Mouse (Mus musculus): ENCODE data around the gene Coq4. TPM values are rescaled to one million over a fixed set of nuclear protein-coding genes. Genes with fewer than 3 reads are reported as not detected.

Gene Coq4
- polyA plus RNA-seq (2014; fragmentation: Illumina TruSeq; extraction: RNeasy Lipid Tissue Mini Kit (QIAGEN cat#74804); ENCODE audit: low read depth, low replicate concordance) = 2.3 TPM

DNA sequence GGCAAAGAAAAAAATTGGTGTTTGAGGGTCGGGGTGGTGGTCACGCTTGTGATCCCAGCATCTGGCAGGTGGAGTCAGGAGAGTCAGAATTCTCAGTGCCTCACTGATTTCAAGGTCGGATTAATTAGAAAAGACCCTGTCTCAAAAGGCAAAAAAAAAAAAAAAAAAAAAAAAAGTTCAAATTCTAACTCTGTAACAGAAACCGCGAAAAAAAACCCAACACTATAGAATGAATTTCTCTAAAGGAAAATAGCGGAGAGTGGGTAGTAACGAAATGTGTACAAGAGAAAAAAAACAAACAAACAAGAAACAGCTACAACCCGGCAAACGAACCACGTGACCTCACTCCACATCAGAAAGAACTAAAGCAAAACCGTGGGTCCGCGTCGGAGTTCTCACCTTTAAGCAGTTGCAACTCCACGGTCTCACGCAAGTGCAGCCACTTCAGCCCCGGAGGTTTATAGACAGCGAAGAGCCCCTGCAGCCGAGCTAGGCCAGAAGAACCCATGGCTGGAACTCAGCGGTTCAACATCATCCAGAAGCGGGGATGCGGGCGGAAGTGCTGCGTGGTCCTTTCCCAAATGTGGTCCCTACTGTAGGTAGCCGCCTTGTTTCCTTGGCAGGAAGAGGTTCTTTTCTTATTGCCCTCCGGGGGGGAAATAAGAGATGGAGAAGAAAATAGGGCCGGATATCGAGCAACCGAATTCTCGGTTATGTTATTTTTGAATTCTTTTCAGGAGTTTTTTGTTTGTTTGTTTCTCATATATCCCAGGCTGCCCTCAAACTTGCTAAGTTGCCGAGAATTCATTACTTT lies at the start of gene Coq4:
Gene Coq4 (plus strand): TSS at position 390 of the 814 bp plus-strand sequence.

GRCm38 (mm10) chr2:29751497-29751896 lies 35.8 kb upstream of the Coq4 start, which contains the start of gene Gm13420:
TSS of gene Gm13420 (minus strand) at chr2:29751685.

GRCm38 (mm10) chr2:29787937-29788681 lies 816 bp downstream of the Coq4 start, which contains the start of gene Trub2:
TSS of gene Trub2 (minus strand) at chr2:29788502.

GRCm38 (mm10) chr2:29802075-29802826 lies 15.0 kb downstream of the Coq4 start, which contains the start of gene Slc27a4:
TSS of gene Slc27a4 (plus strand) at chr2:29802634.

DNA sequence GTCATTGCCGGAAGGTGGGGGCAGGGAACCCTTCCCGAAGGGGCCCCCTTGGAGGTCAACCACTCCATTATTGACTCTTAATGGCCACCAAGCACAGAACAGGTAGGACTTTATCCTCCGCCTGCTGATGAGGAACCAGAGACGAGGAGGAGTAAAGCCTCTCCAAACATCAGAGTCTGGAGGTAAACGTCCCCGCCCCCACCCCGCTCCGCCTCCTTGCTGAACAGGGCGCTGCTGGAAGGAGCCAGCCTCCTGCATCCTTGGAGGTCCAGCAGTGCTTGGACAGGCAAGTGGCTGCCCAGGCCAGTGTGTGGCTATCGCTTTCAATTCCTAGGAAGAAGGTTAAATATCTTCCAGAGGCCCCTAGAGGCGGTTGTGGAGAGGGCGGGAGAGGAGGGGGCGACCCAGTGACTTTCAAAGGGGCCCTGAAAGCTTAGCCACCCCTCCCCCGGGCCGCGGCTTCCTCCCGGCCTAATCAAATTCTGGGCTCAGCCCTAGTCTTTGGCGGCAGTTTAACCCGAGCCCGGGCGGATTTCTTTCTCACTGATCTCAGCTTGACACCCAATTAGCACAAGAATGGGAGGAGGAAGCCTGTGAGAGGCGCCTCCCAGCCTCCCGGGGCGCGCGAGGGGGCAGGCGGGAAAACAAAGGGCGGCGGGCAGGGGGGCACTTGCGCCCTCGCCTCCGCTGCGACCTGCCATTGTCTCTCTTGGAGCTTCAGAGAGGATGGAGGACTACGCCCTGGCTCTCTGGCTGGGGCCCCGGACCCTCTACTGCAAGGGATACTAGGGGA lies 32.9 kb downstream of the Coq4 start, which contains the start of gene Urm1:
Gene Urm1 (plus strand): TSS at position 51 of the 793 bp plus-strand sequence.

Other genes starting within 250 kb of the Coq4 start
- 2.9 TPM for gene Rapgef1, start 167.8 kb upstream of the Coq4 start, polyA plus RNA-seq (2014; fragmentation: Illumina TruSeq; extraction: RNeasy Lipid Tissue Mini Kit (QIAGEN cat#74804); ENCODE audit: low read depth, low replicate concordance)
- not detected for gene Gm13420, start 35.8 kb upstream of the Coq4 start, polyA plus RNA-seq (2014; fragmentation: Illumina TruSeq; extraction: RNeasy Lipid Tissue Mini Kit (QIAGEN cat#74804); ENCODE audit: low read depth, low replicate concordance)
- gene Gm13547, start 28.2 kb upstream of the Coq4 start, polyA plus RNA-seq (2014; fragmentation: Illumina TruSeq; extraction: RNeasy Lipid Tissue Mini Kit (QIAGEN cat#74804); ENCODE audit: low read depth, low replicate concordance) = not detected
- 3.9 TPM for gene Trub2, start 1.0 kb downstream of the Coq4 start, polyA plus RNA-seq (2014; fragmentation: Illumina TruSeq; extraction: RNeasy Lipid Tissue Mini Kit (QIAGEN cat#74804); ENCODE audit: low read depth, low replicate concordance)
- gene Slc27a4, start 15.1 kb downstream of the Coq4 start, polyA plus RNA-seq (2014; fragmentation: Illumina TruSeq; extraction: RNeasy Lipid Tissue Mini Kit (QIAGEN cat#74804); ENCODE audit: low read depth, low replicate concordance) = 1.5 TPM
- 4.6 TPM for gene Urm1, start 32.6 kb downstream of the Coq4 start, polyA plus RNA-seq (2014; fragmentation: Illumina TruSeq; extraction: RNeasy Lipid Tissue Mini Kit (QIAGEN cat#74804); ENCODE audit: low read depth, low replicate concordance)
- gene Cercam, start 81.7 kb downstream of the Coq4 start, polyA plus RNA-seq (2014; fragmentation: Illumina TruSeq; extraction: RNeasy Lipid Tissue Mini Kit (QIAGEN cat#74804); ENCODE audit: low read depth, low replicate concordance) = 1.7 TPM
- gene Odf2, start 101.7 kb downstream of the Coq4 start, polyA plus RNA-seq (2014; fragmentation: Illumina TruSeq; extraction: RNeasy Lipid Tissue Mini Kit (QIAGEN cat#74804); ENCODE audit: low read depth, low replicate concordance) = 7.6 TPM
- 12.5 TPM for gene Gle1, start 147.9 kb downstream of the Coq4 start, polyA plus RNA-seq (2014; fragmentation: Illumina TruSeq; extraction: RNeasy Lipid Tissue Mini Kit (QIAGEN cat#74804); ENCODE audit: low read depth, low replicate concordance)
- gene Sptan1, start 178.1 kb downstream of the Coq4 start, polyA plus RNA-seq (2014; fragmentation: Illumina TruSeq; extraction: RNeasy Lipid Tissue Mini Kit (QIAGEN cat#74804); ENCODE audit: low read depth, low replicate concordance) = 48.6 TPM

Measured in sigmoid colon, adult 10 weeks (tissue).